Mouse (Mus musculus) ovary, adult 10 weeks (tissue): ENCODE results near the gene Zfp13. TPM values are rescaled to one million over a fixed set of nuclear protein-coding genes. Genes with fewer than 3 reads are reported as not detected.

Experiments used
- polyA plus RNA-seq: library from polyadenylated mRNA; stranded (reverse); fragments of 350-450 nt; fragmentation: Illumina TruSeq; extraction: RNeasy Lipid Tissue Mini Kit (QIAGEN cat#74804); gene quantifications from one replicate; pipeline ENCODE4 v1.2.3, GENCODE M21; 2014

Zfp13 gene
- not detected for polyA plus RNA-seq

GRCm38 (mm10) chr17:23598582-23599552 lies at the start of gene Zfp13:
Gene Zfp13 (minus strand): TSS chr17:23599487.

GRCm38 (mm10) chr17:23644613-23645495 lies 45.6 kb upstream of the Zfp13 start, which contains the start of gene Mmp25:
Gene Mmp25 (minus strand): TSS chr17:23645277.

GRCm38 (mm10) chr17:23600641-23601622 lies 1.6 kb upstream of the Zfp13 start, which contains the start of gene Zscan10:
Gene Zscan10 (plus strand): TSS chr17:23600856.

GRCm38 (mm10) chr17:23563595-23564367 lies 35.5 kb downstream of the Zfp13 start, which contains the start of gene Zfp213:
Gene Zfp213 (minus strand): TSS chr17:23564238.

Other genes with a start within 250 kb of the Zfp13 start
- not detected for gene Vmn2r116, start 214.9 kb downstream of the Zfp13 start, polyA plus RNA-seq
- not detected for gene Vmn2r117, start 119.8 kb downstream of the Zfp13 start, polyA plus RNA-seq
- 1.5 TPM for gene Zfp213, start 35.2 kb downstream of the Zfp13 start, polyA plus RNA-seq
- not detected for gene Zscan10, start 1.4 kb upstream of the Zfp13 start, polyA plus RNA-seq
- 0.26 TPM for gene Mmp25, start 45.8 kb upstream of the Zfp13 start, polyA plus RNA-seq
- not detected for gene Bicdl2, start 61.0 kb upstream of the Zfp13 start, polyA plus RNA-seq
- 3.5 TPM for gene Hcfc1r1, start 74.1 kb upstream of the Zfp13 start, polyA plus RNA-seq
- 3.6 TPM for gene Thoc6, start 74.4 kb upstream of the Zfp13 start, polyA plus RNA-seq
- gene Tnfrsf12a, start 78.0 kb upstream of the Zfp13 start, polyA plus RNA-seq = not detected
- not detected for gene Cldn6, start 79.8 kb upstream of the Zfp13 start, polyA plus RNA-seq
- gene Cldn9, start 84.5 kb upstream of the Zfp13 start, polyA plus RNA-seq = not detected
- gene 1520401A03Rik, start 123.3 kb upstream of the Zfp13 start, polyA plus RNA-seq = not detected
- gene Pkmyt1, start 126.8 kb upstream of the Zfp13 start, polyA plus RNA-seq = 0.46 TPM
- 2.0 TPM for gene Paqr4, start 141.4 kb upstream of the Zfp13 start, polyA plus RNA-seq
- not detected for gene Kremen2, start 146.3 kb upstream of the Zfp13 start, polyA plus RNA-seq
- 0.34 TPM for gene Flywch1, start 172.1 kb upstream of the Zfp13 start, polyA plus RNA-seq
- gene Flywch2, start 186.6 kb upstream of the Zfp13 start, polyA plus RNA-seq = not detected
- gene Srrm2, start 191.0 kb upstream of the Zfp13 start, polyA plus RNA-seq = 111 TPM
- gene Elob, start 229.6 kb upstream of the Zfp13 start, polyA plus RNA-seq = 18.7 TPM
- gene Prss33, start 236.6 kb upstream of the Zfp13 start, polyA plus RNA-seq = not detected
- not detected for gene Prss32, start 244.4 kb upstream of the Zfp13 start, polyA plus RNA-seq
- gene Prss41, start 244.7 kb upstream of the Zfp13 start, polyA plus RNA-seq = not detected